ENCODE assay signal across 9 mouse cellular contexts in the genomic region with DNA sequence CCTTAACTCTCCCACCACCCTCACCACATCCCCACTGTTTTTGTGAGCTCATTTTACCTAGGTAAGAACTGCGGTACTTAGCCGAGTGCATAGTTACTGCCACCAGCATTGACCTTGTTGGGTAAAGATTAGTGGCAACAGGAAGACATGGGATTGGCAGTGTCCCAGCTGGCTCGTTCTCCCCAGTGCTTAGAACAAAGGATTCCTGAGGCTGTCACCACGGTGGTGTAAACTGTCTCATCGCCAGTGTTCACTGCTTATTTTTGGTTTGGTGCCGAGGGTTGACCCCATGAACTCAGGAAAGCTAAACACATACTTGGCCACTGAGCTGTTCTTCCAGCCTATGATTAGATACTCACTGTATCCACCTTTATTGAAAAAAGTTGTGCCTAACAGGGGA. TPM values are rescaled to one million over a fixed set of nuclear protein-coding genes. Genes with fewer than 3 reads are reported as not detected.
DNase-seq lines count a peak whose midpoint lies in the region; ATAC-seq and TF ChIP-seq lines count a peak whose summit lies in the region.
"Had no signal": no experiment of that assay in that cellular context is flagged by ENCODE, and none has a peak within 500 bp of the region (broad histone marks: within the 10 kb centered on the region; RNA-seq: fewer than 3 reads in every experiment).

No protein-coding gene starts in this region.

- no peak for ATAC-seq in midbrain, postnatal 0 days (ENCODE audit: low FRiP score)
- no peak for ATAC-seq in midbrain, embryonic 13.5 days
- peak; percentile 77 for ATAC-seq in heart, embryonic 14.5 days (ENCODE audit: insufficient number of reproducible peaks, insufficient read depth, low FRiP score, low read depth)
- peak; percentile 83 for ATAC-seq in lung, postnatal 0 days
- ATAC-seq in CD4-positive, CD25-positive, alpha-beta regulatory T cell, adult 4 months, result no peak

- H3K4me1 ChIP-seq in midbrain, postnatal 0 days (ENCODE audit: insufficient read depth, low read length), result no peaks in the 10 kb centered on the region
- H3K4me1 ChIP-seq in midbrain, embryonic 13.5 days (replicated peaks), result 0 out of 2 replicates have a peak, but pooled peaks cover 5% of the 10 kb centered on the region
- H3K4me1 ChIP-seq in heart, embryonic 14.5 days (ENCODE audit: control insufficient read depth in 2 of 2, insufficient read depth in 2 of 2, low read length in 2 of 2), result peaks cover 21 to 44% of the 10 kb centered on the region in 2 experiments
- H3K4me1 ChIP-seq in lung, postnatal 0 days (ENCODE audit: insufficient read depth, low read depth, low read length), result peaks cover 8% of the 10 kb centered on the region; the same call in 1 of the 2 replicates

- no peak overlapping the region for H3K4me2 ChIP-seq in midbrain, postnatal 0 days (ENCODE audit: low read depth, low read length, poor library complexity, severe bottlenecking)
- no peak overlapping the region for H3K4me2 ChIP-seq in midbrain, embryonic 13.5 days (replicated peaks)
- no peak overlapping the region for H3K4me2 ChIP-seq in heart, embryonic 14.5 days (ENCODE audit: low read length)
- no peak overlapping the region for H3K4me2 ChIP-seq in lung, postnatal 0 days (replicated peaks; ENCODE audit: low read depth, low read length)

- H3K9ac ChIP-seq in midbrain, postnatal 0 days (replicated peaks; ENCODE audit: low read length, poor library complexity, severe bottlenecking), result no peak overlapping the region
- no peak overlapping the region for H3K9ac ChIP-seq in midbrain, embryonic 13.5 days (replicated peaks)
- H3K9ac ChIP-seq in heart, embryonic 14.5 days (ENCODE audit: low read length), result no peak overlapping the region
- no peak overlapping the region for H3K9ac ChIP-seq in lung, postnatal 0 days (replicated peaks; ENCODE audit: low read depth)

- TF ChIP-seq EP300 in lung, postnatal 0 days (IDR thresholded peaks at IDR 0.05), result peak; percentile 66; the same call in 1 of the 2 replicates

- H3K4me3 ChIP-seq in midbrain, postnatal 0 days (ENCODE audit: low read depth, low read length), result no peak overlapping the region
- H3K4me3 ChIP-seq in midbrain, embryonic 13.5 days (replicated peaks), result no peak overlapping the region
- no peak overlapping the region for H3K4me3 ChIP-seq in heart, embryonic 14.5 days (ENCODE audit: control insufficient read depth in 1 of 2, insufficient read depth in 1 of 2, low read depth in 1 of 2, low read length in 2 of 2)
- H3K4me3 ChIP-seq in lung, postnatal 0 days (ENCODE audit: low read depth, low read length), result no peak overlapping the region

- H3K9me3 ChIP-seq in midbrain, postnatal 0 days (ENCODE audit: low read length), result no peaks in the 10 kb centered on the region
- no peaks in the 10 kb centered on the region for H3K9me3 ChIP-seq in midbrain, embryonic 13.5 days
- H3K9me3 ChIP-seq in heart, embryonic 14.5 days (ENCODE audit: control insufficient read depth, low read length), result no peaks in the 10 kb centered on the region
- H3K9me3 ChIP-seq in lung, postnatal 0 days (ENCODE audit: low read length), result no peaks in the 10 kb centered on the region

- no peaks in the 10 kb centered on the region for H3K27me3 ChIP-seq in midbrain, postnatal 0 days (ENCODE audit: insufficient read depth, low read length)
- H3K27me3 ChIP-seq in midbrain, embryonic 13.5 days, result no peaks in the 10 kb centered on the region
- H3K27me3 ChIP-seq in heart, embryonic 14.5 days (ENCODE audit: control insufficient read depth, insufficient read depth, low read length), result no peaks in the 10 kb centered on the region
- H3K27me3 ChIP-seq in lung, postnatal 0 days (replicated peaks; ENCODE audit: insufficient read depth, low read length), result no peaks in the 10 kb centered on the region

- peaks cover 6% of the 10 kb centered on the region; the same call in 1 of the 2 replicates for H3K36me3 ChIP-seq in midbrain, postnatal 0 days (ENCODE audit: insufficient read depth, low read length)
- peaks cover 3% of the 10 kb centered on the region; the same call in 1 of the 2 replicates for H3K36me3 ChIP-seq in midbrain, embryonic 13.5 days
- no peaks in the 10 kb centered on the region for H3K36me3 ChIP-seq in heart, embryonic 14.5 days (ENCODE audit: control insufficient read depth, insufficient read depth, low read length)
- no peaks in the 10 kb centered on the region for H3K36me3 ChIP-seq in lung, postnatal 0 days (ENCODE audit: insufficient read depth, low read length)

- no peak for TF ChIP-seq CTCF in midbrain, postnatal 0 days (IDR thresholded peaks at IDR 0.05)
- no peak for TF ChIP-seq CTCF in lung, postnatal 0 days (IDR thresholded peaks at IDR 0.05)

- WGBS in midbrain, postnatal 0 days, result 51% methylated on average over 6 of the region's 6 CpGs
- WGBS in midbrain, embryonic 13.5 days, result 70% methylated on average over 6 of the region's 6 CpGs
- 6% methylated on average over 6 of the region's 6 CpGs for WGBS in heart, embryonic 14.5 days
- 10% methylated on average over 6 of the region's 6 CpGs for WGBS in lung, postnatal 0 days

- DNase-seq in midbrain, postnatal 0 days (ENCODE audit: low spot score), result peak; percentile 63
- peak; percentile 85 for DNase-seq in brain, adult 2 months (ENCODE audit: low read depth, low spot score)
- DNase-seq in lung, postnatal 0 days (ENCODE audit: low spot score), result peak; percentile 77
- DNase-seq in spleen, postnatal 4 days (ENCODE audit: low spot score in 2 of 2), result no peak
- DNase-seq in gastrocnemius, adult 8-10 months (ENCODE audit: low spot score in 2 of 2), result no peak

- H3K27ac ChIP-seq in midbrain, postnatal 0 days (ENCODE audit: low read depth, low read length), result no peak overlapping the region
- H3K27ac ChIP-seq in midbrain, embryonic 13.5 days, result no peak overlapping the region
- peak overlapping the region; percentile 67 to 79 for H3K27ac ChIP-seq in heart, embryonic 14.5 days (replicated peaks in 1 of 2; ENCODE audit: control insufficient read depth in 1 of 2, insufficient read depth in 1 of 2, low read depth in 2 of 2, low read length in 2 of 2)
- no peak overlapping the region for H3K27ac ChIP-seq in lung, postnatal 0 days (ENCODE audit: low read length)
- H3K27ac ChIP-seq: macrophage had no signal

RNA-seq across cellular contexts. Expression of a gene that starts 13.3 kb away (rescaled TPM):
- total RNA-seq in midbrain, postnatal 0 days (2014; rRNA removed), result 56.5 and 72.5 TPM in 2 replicates
- 25.7 and 27.8 TPM in 2 replicates for polyA plus RNA-seq in midbrain, postnatal 0 days (2015; fragmentation: Nextera tagmentation; extraction: Ambion mirVana)
- polyA plus RNA-seq in midbrain, embryonic 13.5 days (2015; fragmentation: Nextera tagmentation; extraction: Ambion mirVana), result 39.2 and 43.3 TPM in 2 replicates
- polyA plus RNA-seq in heart, embryonic 14.5 days (2014; fragmentation: Nextera tagmentation; extraction: Ambion mirVana), result 86.0 and 89.2 TPM in 2 replicates
- 22.0 and 23.4 TPM in 2 replicates for polyA plus RNA-seq in lung, postnatal 0 days (2015; fragmentation: Nextera tagmentation; extraction: Ambion mirVana)
- 10 to 100 TPM; 35.9 to 39.8 (median 38.1) TPM for total RNA-seq in gastrocnemius, adult 8-10 months (2022)
- 10 to 100 TPM; 12.1 to 26.6 TPM for polyA plus RNA-seq in CD4-positive, CD25-positive, alpha-beta regulatory T cell, adult 4 months (2017; shearing (Covaris generic))

RNA-seq across cellular contexts. Expression of a gene that starts 59.7 kb away (rescaled TPM):
- total RNA-seq in midbrain, postnatal 0 days (2014; rRNA removed), result 3.2 and 3.7 TPM in 2 replicates
- 0.54 and 0.80 TPM in 2 replicates for polyA plus RNA-seq in midbrain, postnatal 0 days (2015; fragmentation: Nextera tagmentation; extraction: Ambion mirVana)
- polyA plus RNA-seq in midbrain, embryonic 13.5 days (2015; fragmentation: Nextera tagmentation; extraction: Ambion mirVana), result 0.62 and 0.73 TPM in 2 replicates
- polyA plus RNA-seq in heart, embryonic 14.5 days (2014; fragmentation: Nextera tagmentation; extraction: Ambion mirVana), result 2.2 and 2.5 TPM in 2 replicates
- polyA plus RNA-seq in lung, postnatal 0 days (2015; fragmentation: Nextera tagmentation; extraction: Ambion mirVana), result 1.8 and 2.3 TPM in 2 replicates
- 1,000 to 10,000 TPM; 6,560 to 8,442 (median 7,482) TPM for total RNA-seq in gastrocnemius, adult 8-10 months (2022)
- polyA plus RNA-seq in CD4-positive, CD25-positive, alpha-beta regulatory T cell, adult 4 months (2017; shearing (Covaris generic)), result 10 to 100 TPM; 27.9 to 28.4 TPM

Comparison
In these comparisons a context has a peak if more than half of its experiments do, and no peak if none do; other contexts are left out.
1. ATAC-seq: peak in heart, embryonic 14.5 days (single experiment) and lung, postnatal 0 days (single experiment); none in midbrain, postnatal 0 days (single experiment), midbrain, embryonic 13.5 days (single experiment) and CD4-positive, CD25-positive, alpha-beta regulatory T cell, adult 4 months (single experiment).
2. DNase-seq: peak in midbrain, postnatal 0 days (single experiment), brain, adult 2 months (single experiment) and lung, postnatal 0 days (single experiment); none in spleen, postnatal 4 days (0 of 2) and gastrocnemius, adult 8-10 months (0 of 2).
3. H3K27ac ChIP-seq: peak in heart, embryonic 14.5 days (2 of 2); none in midbrain, postnatal 0 days (single experiment), midbrain, embryonic 13.5 days (single experiment) and lung, postnatal 0 days (single experiment).